Mouse (Mus musculus) CH12.LX (cell line): ENCODE measurements around the gene Rap2c. TPM values are rescaled to one million over a fixed set of nuclear protein-coding genes. Genes with fewer than 3 reads are reported as not detected.

Experiments used
- DNase-seq: peaks from one replicate; pipeline ENCODE4 v3.0.0-alpha.2; 2013; ENCODE audit errors: extremely low read depth
- H3K27ac ChIP-seq: 2 replicates; pipeline ENCODE4 v1.5.1; 2012; ENCODE audit warnings: low read depth, mild to moderate bottlenecking, control low read depth, moderate library complexity; ENCODE audit not compliant: insufficient read depth
- H3K27me3 ChIP-seq: replicated peaks from 2 replicates; pipeline ENCODE3; 2012; ENCODE audit warnings: inconsistent platforms
- H3K36me3 ChIP-seq, 2 experiments: replicated peaks in 1 of 2; 2 replicates each; pipeline versions ENCODE3 to v1.6.1; 2012; ENCODE audit warnings: inconsistent platforms in 1 of 2, low read length in 1 of 2, mild to moderate bottlenecking in 1 of 2, mixed read lengths in 1 of 2, moderate library complexity in 1 of 2; ENCODE audit not compliant: control insufficient read depth in 1 of 2, insufficient read depth in 1 of 2
- H3K4me1 ChIP-seq, 2 experiments: 2 replicates each; pipeline ENCODE4 v1.6.1; 2012; ENCODE audit warnings: inconsistent platforms in 1 of 2, moderate library complexity in 1 of 2; ENCODE audit not compliant: insufficient read depth in 2 of 2, control insufficient read depth in 1 of 2
- H3K4me2 ChIP-seq: 2 replicates; pipeline ENCODE4 v1.6.1; 2012; ENCODE audit warnings: low read depth, mild to moderate bottlenecking, control low read depth; ENCODE audit not compliant: poor library complexity, insufficient read depth, severe bottlenecking
- H3K4me3 ChIP-seq, 3 experiments: fragments of 150-350 bp in 1 of 3; sonication (generic) in 1 of 3; replicated peaks in 1 of 3; 2 replicates each; pipeline versions ENCODE3 to v1.5.1; 2011 to 2012; ENCODE audit warnings: low read depth in 2 of 3, low read length in 2 of 3, mild to moderate bottlenecking in 2 of 3, moderate library complexity in 2 of 3, control low read depth in 1 of 3, improper control_type of control experiment in 1 of 3, inconsistent platforms in 1 of 3, mixed read lengths in 1 of 3; ENCODE audit not compliant: poor library complexity in 1 of 3
- H3K79me2 ChIP-seq: replicated peaks from 2 replicates; pipeline ENCODE4 v1.6.1; 2012; ENCODE audit warnings: mild to moderate bottlenecking, moderate library complexity; ENCODE audit not compliant: control insufficient read depth, poor library complexity, insufficient read depth, severe bottlenecking; ENCODE audit errors: extremely low read depth
- H3K9ac ChIP-seq: 2 replicates; pipeline ENCODE4 v1.6.1; 2012; ENCODE audit warnings: low read depth, mild to moderate bottlenecking, control low read depth, moderate library complexity; ENCODE audit not compliant: insufficient read depth
- H3K9me3 ChIP-seq: replicated peaks from 2 replicates; pipeline ENCODE3; 2012; ENCODE audit warnings: low read length, inconsistent platforms, mixed read lengths
- CTCF ChIP-seq, 2 experiments: IDR thresholded peaks in 1 of 2; conservative IDR thresholded peaks in 1 of 2; 2 replicates each; pipeline ENCODE4 v1.5.1; 2011 to 2012; ENCODE audit warnings: low read depth in 2 of 2, low read length in 2 of 2, improper control_type of control experiment in 1 of 2, inconsistent platforms in 1 of 2, mild to moderate bottlenecking in 1 of 2, moderate library complexity in 1 of 2
- E2F4 ChIP-seq: IDR thresholded peaks from 2 replicates; pipeline ENCODE4 v1.6.1; 2011; ENCODE audit warnings: low read depth, low read length, improper control_type of control experiment; ENCODE audit not compliant: insufficient replicate concordance
- ELF1 ChIP-seq: IDR thresholded peaks from 2 replicates; pipeline ENCODE4 v1.6.1; 2014; ENCODE audit warnings: low read depth, mild to moderate bottlenecking, inconsistent platforms, low read length, improper control_type of control experiment
- EP300 ChIP-seq: IDR thresholded peaks from 2 replicates; pipeline ENCODE4 v1.6.1; 2011; ENCODE audit warnings: low read length, improper control_type of control experiment
- ETS1 ChIP-seq: conservative IDR thresholded peaks from 2 replicates; pipeline ENCODE4 v1.6.1; 2012; ENCODE audit warnings: low read depth, mild to moderate bottlenecking, inconsistent platforms, low read length, improper control_type of control experiment, moderate library complexity
- GABPA ChIP-seq: IDR thresholded peaks from 2 replicates; pipeline ENCODE4 v1.6.1; 2012; ENCODE audit warnings: low read depth, low read length, improper control_type of control experiment, inconsistent platforms; ENCODE audit not compliant: insufficient replicate concordance
- HCFC1 ChIP-seq: IDR thresholded peaks from 2 replicates; pipeline ENCODE4 v1.6.1; 2012; ENCODE audit warnings: low read depth, mild to moderate bottlenecking, inconsistent platforms, low read length, improper control_type of control experiment
- JUND ChIP-seq: conservative IDR thresholded peaks from 2 replicates; pipeline ENCODE4 v1.6.1; 2011; ENCODE audit warnings: low read depth, low read length, improper control_type of control experiment
- KAT2A ChIP-seq: IDR thresholded peaks from 2 replicates; pipeline ENCODE4 v1.6.1; 2012; ENCODE audit warnings: low read length, improper control_type of control experiment, inconsistent platforms; ENCODE audit not compliant: insufficient replicate concordance
- MAFK ChIP-seq: IDR thresholded peaks from 2 replicates; pipeline ENCODE4 v1.6.1; 2011; ENCODE audit warnings: low read length, improper control_type of control experiment; ENCODE audit not compliant: insufficient replicate concordance
- MAX ChIP-seq: IDR thresholded peaks from 2 replicates; pipeline ENCODE4 v1.6.1; 2011; ENCODE audit warnings: low read length, improper control_type of control experiment
- MAZ ChIP-seq: IDR thresholded peaks from 2 replicates; pipeline ENCODE4 v1.6.1; 2012; ENCODE audit warnings: low read depth, mild to moderate bottlenecking, inconsistent platforms, low read length, improper control_type of control experiment, moderate library complexity
- MEF2A ChIP-seq: IDR thresholded peaks from 2 replicates; pipeline ENCODE4 v1.6.1; 2014; ENCODE audit warnings: low read depth, mild to moderate bottlenecking, inconsistent platforms, low read length, improper control_type of control experiment, borderline replicate concordance
- MYC ChIP-seq: IDR thresholded peaks from 2 replicates; pipeline ENCODE4 v1.6.1; 2011; ENCODE audit warnings: low read depth, mild to moderate bottlenecking, improper control_type of control experiment, low read length
- NELFE ChIP-seq: IDR thresholded peaks from 2 replicates; pipeline ENCODE4 v1.6.1; 2011; ENCODE audit warnings: low read depth, low read length, improper control_type of control experiment
- NRF1 ChIP-seq: IDR thresholded peaks from 2 replicates; pipeline ENCODE4 v1.6.1; 2014; ENCODE audit warnings: low read depth, mild to moderate bottlenecking, inconsistent platforms, low read length, improper control_type of control experiment, moderate library complexity
- RAD21 ChIP-seq: IDR thresholded peaks from 2 replicates; pipeline ENCODE4 v1.6.1; 2011; ENCODE audit warnings: low read depth, mild to moderate bottlenecking, low read length, improper control_type of control experiment, moderate library complexity
- RCOR1 ChIP-seq: conservative IDR thresholded peaks from 2 replicates; pipeline ENCODE4 v1.6.1; 2012; ENCODE audit warnings: low read depth, mild to moderate bottlenecking, inconsistent platforms, low read length, improper control_type of control experiment
- SIN3A ChIP-seq: IDR thresholded peaks from 2 replicates; pipeline ENCODE4 v1.6.1; 2012; ENCODE audit warnings: low read length, improper control_type of control experiment, inconsistent platforms
- SMC3 ChIP-seq: IDR thresholded peaks from 2 replicates; pipeline ENCODE4 v1.6.1; 2011; ENCODE audit warnings: low read depth, low read length, improper control_type of control experiment
- UBTF ChIP-seq: IDR thresholded peaks from 2 replicates; pipeline ENCODE4 v1.6.1; 2012; ENCODE audit warnings: low read depth, mild to moderate bottlenecking, inconsistent platforms, low read length, improper control_type of control experiment, moderate library complexity
- USF1 ChIP-seq: IDR thresholded peaks from 2 replicates; pipeline ENCODE4 v1.6.1; 2014; ENCODE audit warnings: low read depth, mild to moderate bottlenecking, inconsistent platforms, low read length, improper control_type of control experiment
- USF2 ChIP-seq: conservative IDR thresholded peaks from 2 replicates; pipeline ENCODE4 v1.6.1; 2011; ENCODE audit warnings: low read depth, low read length, improper control_type of control experiment
- ZKSCAN1 ChIP-seq: IDR thresholded peaks from 2 replicates; pipeline ENCODE4 v1.6.1; 2012; ENCODE audit warnings: low read depth, inconsistent platforms, low read length, improper control_type of control experiment, borderline replicate concordance
- ZMIZ1 ChIP-seq: IDR thresholded peaks from 2 replicates; pipeline ENCODE4 v1.6.1; 2012; ENCODE audit warnings: low read depth, mild to moderate bottlenecking, inconsistent platforms, low read length, improper control_type of control experiment
- dilution Hi-C: fragments of 300-500 bp; cut with MboI; formaldehyde crosslinking; loops from 2 replicates; pipeline ENCODE4 v1.14.3; 2020; ENCODE audit warnings: low sequenced_read_pairs; ENCODE audit not compliant: extremely low pct_unique_long_range_greater_than_20kb, extremely low pct_ligation_motif_present
- in situ Hi-C: fragments of 300-500 bp; cut with MboI; formaldehyde crosslinking; loops from 3 replicates; pipeline ENCODE4 v1.14.3; 2019; ENCODE audit warnings: low sequenced_read_pairs, low pct_ligation_motif_present, low pct_unique_long_range_greater_than_20kb, mixed read lengths
- polyA plus RNA-seq: library from polyadenylated mRNA; unstranded; fragments of >175 nt; gene quantifications from 2 replicates; pipeline ENCODE4 v1.2.1, GENCODE M21; 2012; ENCODE audit warnings: low read depth; ENCODE audit not compliant: insufficient read length
- total RNA-seq, 2 experiments: library from RNA; depleted of rRNA; stranded (reverse); fragments of 300-350 nt in 1 of 2; fragments of >200 nt in 1 of 2; gene quantifications; 2 replicates each; pipeline ENCODE4 v1.2.3; 2012 to 2014

Rap2c gene
- total and polyA plus RNA-seq, 3 experiments = 10.0 to 31.7 (median 28.8) TPM

DNA sequence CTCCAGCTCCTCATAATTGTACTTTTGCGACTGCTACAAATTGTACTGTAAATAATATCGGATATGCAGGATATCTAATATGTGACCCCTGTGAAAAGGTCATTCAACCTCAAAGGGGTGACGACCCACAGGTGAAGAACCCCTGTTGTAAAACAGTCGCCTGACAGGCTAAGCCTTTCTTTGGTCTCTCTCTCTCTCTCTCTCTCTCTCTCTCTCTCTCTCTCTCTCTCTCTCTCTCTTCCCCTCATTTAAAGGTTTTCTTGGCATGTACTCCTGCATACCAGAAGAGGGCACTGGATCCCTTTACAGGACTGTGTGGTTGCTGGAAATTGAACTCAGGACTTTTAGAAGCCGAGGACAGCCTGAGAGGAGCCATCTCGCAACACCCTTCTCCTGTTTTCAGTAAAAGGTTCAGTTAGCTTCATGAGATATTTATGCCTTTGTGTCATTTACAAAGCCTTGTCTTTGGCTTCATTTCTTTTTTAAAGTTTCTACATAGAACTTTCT lies 47.4 kb upstream of the Rap2c start:
- Histone ChIP-seq H3K27me3 (no peaks in the 10 kb centered on the region), H3K4me2 (peak overlapping the region; percentile 71; the same call in 1 of the 2 replicates), H3K9me3 (no peaks in the 10 kb centered on the region), H3K27ac (no peak overlapping the region), H3K79me2 (no peaks in the 10 kb centered on the region), H3K4me1 (no peaks in the 10 kb centered on the region), H3K4me3 (no peak overlapping the region), H3K9ac (no peak overlapping the region), H3K36me3 (no peaks in the 10 kb centered on the region)
- peak; percentile 43 for DNase-seq
- TF ChIP-seq MAFK (no peak), KAT2A (no peak), RAD21 (peak; percentile 26), NRF1 (no peak), RCOR1 (no peak), SMC3 (peak; percentile 16; the same call in 1 of the 2 replicates), NELFE (no peak), SIN3A (no peak), MAX (no peak), MAZ (no peak), HCFC1 (no peak), MEF2A (no peak), ETS1 (no peak), ELF1 (no peak), GABPA (no peak), ZMIZ1 (no peak), CTCF (conservative IDR thresholded peaks at IDR 0.05 in 1 of 2, IDR thresholded peaks at IDR 0.05 in 1 of 2; ENCODE audit: low read depth in 2 of 2, low read length in 2 of 2) (peak in 1 of 2 experiments; percentile 46; a peak in 2 of 4 replicates), E2F4 (no peak), JUND (peak; percentile 48; the same call in 1 of the 2 replicates), USF2 (no peak), UBTF (no peak), USF1 (no peak), MYC (no peak), ZKSCAN1 (no peak), EP300 (no peak)
- in situ Hi-C loops = no loop called here
- dilution Hi-C loops = no loop called here
